Mouse (Mus musculus) stomach, embryonic 16.5 days (tissue): ENCODE results near the gene Cep290. TPM values are rescaled to one million over a fixed set of nuclear protein-coding genes. Genes with fewer than 3 reads are reported as not detected.
A peak's percentile ranks its signal among the peaks of the same experiment; 100 is the strongest.

ENCODE experiments used
- ATAC-seq: fragments of 200-750 bp; cut with Nextera tagmentation; 2 replicates; pipeline ENCODE4 v1.8.0; 2017; ENCODE audit warnings: moderate number of reproducible peaks, moderate TSS enrichment; ENCODE audit not compliant: insufficient read depth, low FRiP score
- H3K27ac ChIP-seq: fragments of 300-500 bp; sonication (generic); 2 replicates; pipeline ENCODE4 v1.5.1; 2014; ENCODE audit warnings: low read length
- H3K27me3 ChIP-seq: fragments of 300-500 bp; sonication (generic); 2 replicates; pipeline ENCODE4 v1.6.1; 2014; ENCODE audit warnings: low read length, control low read depth, mixed read lengths; ENCODE audit not compliant: control insufficient read depth, insufficient read depth
- H3K36me3 ChIP-seq: fragments of 300-500 bp; sonication (generic); 2 replicates; pipeline ENCODE4 v1.6.1; 2014; ENCODE audit warnings: low read length; ENCODE audit not compliant: control insufficient read depth, insufficient read depth
- H3K4me1 ChIP-seq: fragments of 300-500 bp; sonication (generic); 2 replicates; pipeline ENCODE4 v1.6.1; 2014; ENCODE audit warnings: low read length, control low read depth, mixed read lengths; ENCODE audit not compliant: control insufficient read depth, insufficient read depth
- H3K4me2 ChIP-seq: fragments of 300-500 bp; sonication (generic); 2 replicates; pipeline ENCODE4 v1.6.1; 2014; ENCODE audit warnings: low read depth, low read length, mixed read lengths
- H3K4me3 ChIP-seq: fragments of 300-500 bp; sonication (generic); replicated peaks from 2 replicates; pipeline ENCODE4 v1.5.1; 2014; ENCODE audit warnings: mild to moderate bottlenecking, low read length
- H3K9ac ChIP-seq: fragments of 300-500 bp; sonication (generic); 2 replicates; pipeline ENCODE4 v1.6.1; 2014; ENCODE audit warnings: low read length
- H3K9me3 ChIP-seq: fragments of 300-500 bp; sonication (generic); replicated peaks from 2 replicates; pipeline ENCODE4 v1.6.1; 2016; ENCODE audit warnings: low read length, control low read depth; ENCODE audit not compliant: control insufficient read depth
- WGBS: fragments of 180-500 bp; shearing (Covaris S2); extraction: QIAGEN DNeasy Blood & Tissue Kit; methylation state at CpG from one replicate; pipeline ENCODE4 v1.1.7; 2014; 5-methylcytosine and 5-hydroxymethylcytosine counted together
- polyA plus RNA-seq: library from polyadenylated mRNA; unstranded; fragments of >200 nt; fragmentation: Nextera tagmentation; extraction: Ambion mirVana; gene quantifications from 2 replicates; pipeline ENCODE4 v1.2.1, GENCODE M21; 2015

Cep290 gene
- polyA plus RNA-seq, 1 experiment from 2014 or later, result 4.8 TPM

DNA sequence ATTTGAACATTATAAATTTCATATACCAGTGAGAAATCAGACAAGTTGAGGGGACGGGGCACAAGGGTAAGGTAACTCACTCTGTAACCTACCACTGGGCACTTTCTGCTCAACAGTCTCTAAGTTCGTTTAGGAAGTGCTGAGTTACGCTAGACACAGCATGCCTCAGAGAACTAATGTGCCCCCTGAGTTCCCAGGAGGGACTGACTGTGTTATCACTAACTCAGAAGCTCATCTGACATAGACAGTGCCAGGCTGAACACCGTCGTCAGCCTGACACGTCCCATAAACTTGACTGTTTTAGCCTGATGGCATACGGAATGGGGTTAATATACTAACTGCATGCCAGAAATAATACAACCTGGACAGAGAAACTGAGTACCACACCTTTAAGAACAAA, 87.9 kb downstream of the Cep290 start:
- H3K9me3 ChIP-seq, result no peaks in the 10 kb centered on the region
- no peak overlapping the region for H3K4me3 ChIP-seq
- ATAC-seq, result no peak
- no peaks in the 10 kb centered on the region for H3K27me3 ChIP-seq
- H3K36me3 ChIP-seq, result peaks cover 17% of the 10 kb centered on the region
- no peak overlapping the region for H3K9ac ChIP-seq
- 91% methylated on average over 7 of the region's 7 CpGs for whole genome bisulfite sequencing
- no peak overlapping the region for H3K27ac ChIP-seq
- H3K4me2 ChIP-seq, result no peak overlapping the region
- H3K4me1 ChIP-seq, result no peaks in the 10 kb centered on the region

DNA sequence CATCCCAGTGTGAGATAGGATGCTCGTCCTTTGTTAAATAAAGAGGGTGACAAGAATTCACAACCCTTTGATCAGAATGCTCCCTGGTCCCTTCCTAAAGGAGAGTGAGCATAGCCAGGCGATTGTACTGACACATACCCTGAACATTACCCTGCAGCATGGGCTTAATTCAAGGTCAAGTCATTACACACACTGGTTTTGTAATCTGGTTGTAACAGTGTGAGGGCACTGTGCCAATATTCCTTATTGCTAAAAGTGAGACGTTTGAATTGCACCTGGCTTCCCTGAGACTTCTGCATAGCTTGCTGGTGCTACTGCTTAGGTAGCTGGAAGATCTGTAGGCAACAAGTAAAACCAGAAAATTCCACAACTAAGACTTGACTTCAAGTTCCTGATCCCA, 96.8 kb downstream of the Cep290 start:
- no peaks in the 10 kb centered on the region for H3K4me1 ChIP-seq
- H3K9ac ChIP-seq, result no peak overlapping the region
- no peaks in the 10 kb centered on the region for H3K27me3 ChIP-seq
- H3K4me3 ChIP-seq, result no peak overlapping the region
- WGBS, result 82% methylated on average over 3 of the region's 3 CpGs
- no peaks in the 10 kb centered on the region for H3K9me3 ChIP-seq
- no peak overlapping the region for H3K4me2 ChIP-seq
- H3K27ac ChIP-seq, result no peak overlapping the region
- H3K36me3 ChIP-seq, result no peaks in the 10 kb centered on the region
- no peak for ATAC-seq

DNA sequence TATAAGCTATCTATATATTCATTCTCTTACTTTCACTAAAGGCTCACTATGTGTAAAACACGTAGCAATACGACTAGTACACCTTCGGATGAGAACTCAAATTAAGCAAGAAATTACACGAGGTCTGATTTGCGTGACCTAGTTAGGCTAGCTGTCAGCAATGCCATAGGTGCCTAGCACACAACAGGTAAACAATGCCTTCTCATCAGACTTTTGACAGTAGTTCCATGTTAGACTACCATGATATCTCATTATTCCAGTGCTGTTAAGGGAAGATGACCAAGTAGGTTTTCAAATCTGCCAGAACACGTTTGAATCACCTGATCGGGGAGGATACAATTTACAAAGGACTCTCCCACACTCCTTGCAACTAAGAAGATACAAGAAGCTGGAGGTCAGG, 101.2 kb downstream of the Cep290 start:
- Histone ChIP-seq H3K36me3 (no peaks in the 10 kb centered on the region), H3K9ac (peak overlapping the region; percentile 88), H3K4me1 (no peaks in the 10 kb centered on the region), H3K27me3 (no peaks in the 10 kb centered on the region), H3K4me2 (peak overlapping the region; percentile 87), H3K4me3 (peak overlapping the region; percentile 92), H3K9me3 (no peaks in the 10 kb centered on the region), H3K27ac (peak overlapping the region; percentile 73)
- 39% methylated on average over 7 of the region's 7 CpGs for WGBS
- ATAC-seq, result no peak

DNA sequence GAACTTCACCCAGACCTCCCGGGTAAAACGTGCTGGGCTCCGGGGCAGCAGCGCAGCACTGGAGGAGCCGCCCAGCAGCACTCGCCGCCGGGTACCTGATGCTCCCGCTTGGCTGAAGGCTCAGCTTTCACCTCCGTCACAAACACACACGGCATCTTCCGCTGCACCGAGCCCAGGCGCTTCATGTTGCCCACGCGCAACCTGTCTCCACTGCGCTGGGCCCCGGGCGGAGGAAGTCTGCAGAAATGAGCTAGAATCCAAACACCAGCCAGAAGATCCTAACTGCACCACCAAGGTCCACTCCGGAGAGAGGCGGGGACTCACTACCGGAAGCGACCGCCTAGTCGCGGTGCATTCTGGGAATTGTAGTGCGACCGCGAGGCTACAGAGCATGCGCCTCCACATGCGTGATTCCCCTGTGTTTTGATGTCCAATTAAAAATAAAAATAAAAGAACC, 101.6 kb downstream of the Cep290 start:
- H3K4me1 ChIP-seq, result no peaks in the 10 kb centered on the region
- H3K9me3 ChIP-seq, result no peaks in the 10 kb centered on the region
- peak; percentile 100 for ATAC-seq
- under 1% methylated on average over 31 of the region's 31 CpGs for WGBS
- H3K27me3 ChIP-seq, result no peaks in the 10 kb centered on the region
- peak overlapping the region; percentile 92 for H3K4me3 ChIP-seq
- peak overlapping the region; percentile 88 for H3K9ac ChIP-seq
- H3K27ac ChIP-seq, result peak overlapping the region; percentile 73
- no peaks in the 10 kb centered on the region for H3K36me3 ChIP-seq
- peak overlapping the region; percentile 87 for H3K4me2 ChIP-seq

DNA sequence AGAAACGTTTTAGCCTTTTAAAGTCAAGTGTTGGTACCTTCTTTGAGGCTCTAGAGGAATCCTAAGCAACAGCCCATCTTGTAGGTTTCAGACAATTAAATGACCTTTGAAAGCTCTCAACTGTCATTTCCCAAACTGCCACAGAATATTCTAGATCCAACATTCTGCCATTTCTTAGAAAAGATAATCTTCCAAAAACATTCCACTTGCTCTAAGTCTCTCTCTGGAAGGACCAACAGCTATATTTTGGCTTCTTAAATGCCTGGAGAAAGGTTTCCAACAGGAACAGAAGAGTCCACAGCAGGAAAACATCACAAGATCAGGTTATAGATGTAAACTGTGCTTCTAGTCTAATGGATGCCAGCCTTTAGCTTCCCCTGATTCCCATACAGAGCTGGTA, 103.0 kb downstream of the Cep290 start, which contains the start of the genes 4930430F08Rik and 1700017N19Rik:
Gene 4930430F08Rik, minus strand, starts transcription at position 101 of the 400 bp plus-strand sequence.
Gene 1700017N19Rik, plus strand, starts transcription at position 162 of the 400 bp plus-strand sequence.
- no peak within 1 kb of the TSS for H3K9ac ChIP-seq
- H3K4me3 ChIP-seq, result peak within 1 kb of the TSS; percentile 92
- H3K4me1 ChIP-seq, result no peaks in the 10 kb centered on the region
- H3K36me3 ChIP-seq, result no peaks in the 10 kb centered on the region
- H3K27me3 ChIP-seq, result no peaks in the 10 kb centered on the region
- H3K27ac ChIP-seq, result no peak within 1 kb of the TSS
- WGBS, result 61% methylated on average over 1 of the region's 1 CpGs
- no peaks in the 10 kb centered on the region for H3K9me3 ChIP-seq
- ATAC-seq, result no peak
- H3K4me2 ChIP-seq, result peak within 1 kb of the TSS; percentile 42; the same call in 1 of the 2 replicates

DNA sequence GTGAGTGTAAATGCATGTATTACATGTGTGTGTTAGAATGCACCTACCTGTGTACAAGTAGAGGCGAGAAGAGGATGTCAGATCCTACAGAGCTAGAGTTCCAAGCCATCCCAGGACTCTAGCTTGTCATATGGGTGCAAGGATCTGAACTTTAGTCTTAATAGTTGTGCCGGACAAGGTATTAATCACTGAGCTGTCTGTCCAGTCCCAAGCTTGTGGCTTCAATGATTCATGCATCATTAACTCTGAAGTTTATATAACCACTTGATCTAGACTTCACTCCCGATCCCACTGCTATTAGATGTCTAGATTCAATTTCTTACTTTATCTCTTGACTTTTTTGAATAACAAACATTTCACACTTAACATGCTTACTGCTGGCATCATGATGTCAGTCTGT, 111.0 kb downstream of the Cep290 start:
- H3K4me2 ChIP-seq, result no peak overlapping the region
- H3K4me1 ChIP-seq, result no peaks in the 10 kb centered on the region
- H3K27ac ChIP-seq, result no peak overlapping the region
- no peak overlapping the region for H3K4me3 ChIP-seq
- no peak overlapping the region for H3K9ac ChIP-seq
- H3K9me3 ChIP-seq, result no peaks in the 10 kb centered on the region
- H3K36me3 ChIP-seq, result no peaks in the 10 kb centered on the region
- no peak for ATAC-seq
- WGBS, result 64% methylated on average over 3 of the region's 3 CpGs
- no peaks in the 10 kb centered on the region for H3K27me3 ChIP-seq

DNA sequence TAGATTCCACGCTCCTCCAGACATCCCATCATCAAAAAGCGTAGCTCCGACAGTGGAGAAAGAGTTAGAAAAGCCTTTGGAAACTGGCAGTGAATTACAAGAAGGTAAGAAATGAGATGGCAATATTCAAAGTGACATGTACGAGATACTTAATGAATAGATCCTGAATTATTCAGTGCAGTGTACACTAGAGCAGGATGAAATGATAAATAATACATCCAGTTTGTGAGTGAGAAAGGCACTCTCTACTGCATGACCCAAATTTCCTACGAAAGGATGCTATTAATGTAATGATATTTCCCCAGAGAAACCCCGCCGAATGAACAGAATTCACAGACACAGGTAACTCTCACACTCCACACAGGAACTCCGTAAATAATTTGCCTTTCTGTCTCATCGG, 116.2 kb downstream of the Cep290 start:
- no peaks in the 10 kb centered on the region for H3K9me3 ChIP-seq
- no peaks in the 10 kb centered on the region for H3K27me3 ChIP-seq
- H3K4me1 ChIP-seq, result no peaks in the 10 kb centered on the region
- H3K27ac ChIP-seq, result no peak overlapping the region
- no peak overlapping the region for H3K9ac ChIP-seq
- WGBS, result 88% methylated on average over 9 of the region's 9 CpGs
- H3K36me3 ChIP-seq, result no peaks in the 10 kb centered on the region
- no peak overlapping the region for H3K4me2 ChIP-seq
- no peak for ATAC-seq
- no peak overlapping the region for H3K4me3 ChIP-seq

DNA sequence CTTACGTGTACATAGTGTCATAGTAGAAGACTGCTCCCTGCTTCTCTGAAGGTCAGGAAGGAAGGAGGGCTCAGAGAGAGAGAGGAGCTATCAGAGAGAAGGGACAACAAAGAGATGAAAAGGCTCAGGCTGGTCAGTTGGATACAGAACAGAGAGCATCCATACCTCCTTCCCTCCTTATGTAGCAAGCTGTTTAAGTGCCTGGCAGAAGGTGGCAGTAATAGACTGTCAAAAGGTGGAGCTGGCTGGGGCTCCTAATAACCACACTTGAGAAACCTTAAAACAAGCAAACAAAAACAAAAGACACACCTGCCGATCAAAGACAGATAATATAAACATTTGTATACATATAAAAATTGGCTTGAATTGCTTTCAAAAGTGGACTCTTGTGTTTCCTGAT, 116.9 kb downstream of the Cep290 start:
- H3K9ac ChIP-seq, result no peak overlapping the region
- ATAC-seq, result no peak
- H3K36me3 ChIP-seq, result no peaks in the 10 kb centered on the region
- no peaks in the 10 kb centered on the region for H3K27me3 ChIP-seq
- H3K4me1 ChIP-seq, result no peaks in the 10 kb centered on the region
- H3K27ac ChIP-seq, result no peak overlapping the region
- H3K4me2 ChIP-seq, result no peak overlapping the region
- no peak overlapping the region for H3K4me3 ChIP-seq
- 60% methylated on average over 2 of the region's 2 CpGs for WGBS
- H3K9me3 ChIP-seq, result no peaks in the 10 kb centered on the region

DNA sequence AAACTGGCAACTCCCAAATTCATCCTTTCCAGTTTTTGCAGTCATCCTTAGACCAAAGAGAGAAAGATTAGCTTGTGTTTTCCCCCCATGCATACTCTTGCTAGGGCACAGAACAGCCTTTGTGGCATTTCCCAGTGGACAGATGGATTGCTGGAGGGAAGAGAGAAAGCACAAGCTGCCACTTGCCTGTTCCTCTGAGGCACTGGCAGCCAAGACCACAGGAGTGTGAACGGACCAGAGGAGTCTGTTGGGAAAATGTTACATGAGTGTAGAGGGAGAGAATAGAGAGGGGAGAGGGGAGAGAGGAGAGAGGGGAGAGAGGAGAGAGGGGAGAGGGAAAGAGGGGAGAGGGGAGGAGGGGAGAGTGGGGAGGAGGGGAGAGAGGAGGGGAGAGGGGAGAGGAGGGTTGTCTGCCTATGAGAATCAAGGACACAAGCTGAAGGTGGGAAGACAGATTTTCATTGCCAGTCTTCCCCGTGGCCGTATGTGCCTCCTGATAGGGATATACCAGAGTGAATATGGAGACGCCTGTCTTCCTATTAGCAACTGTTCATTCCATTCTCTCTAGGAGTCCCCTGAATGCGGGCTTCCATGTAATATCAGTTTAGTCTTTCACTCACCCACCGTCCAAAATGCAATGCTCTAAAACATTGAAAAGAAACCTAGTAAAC, 130.0 kb downstream of the Cep290 start:
- Histone ChIP-seq H3K4me2 (no peak overlapping the region), H3K27ac (no peak overlapping the region), H3K4me1 (no peaks in the 10 kb centered on the region), H3K36me3 (no peaks in the 10 kb centered on the region), H3K4me3 (no peak overlapping the region), H3K9ac (no peak overlapping the region), H3K27me3 (no peaks in the 10 kb centered on the region), H3K9me3 (no peaks in the 10 kb centered on the region)
- 70% methylated on average over 6 of the region's 6 CpGs for WGBS
- no peak for ATAC-seq
